Mouse (Mus musculus): ENCODE measurements around the gene Lrrc8a. TPM values are rescaled to one million over a fixed set of nuclear protein-coding genes. Genes with fewer than 3 reads are reported as not detected.
A peak's percentile ranks its signal among the peaks of the same experiment; 100 is the strongest.

Gene Lrrc8a
- polyA plus RNA-seq, 1 experiment: 32.4 TPM

DNA sequence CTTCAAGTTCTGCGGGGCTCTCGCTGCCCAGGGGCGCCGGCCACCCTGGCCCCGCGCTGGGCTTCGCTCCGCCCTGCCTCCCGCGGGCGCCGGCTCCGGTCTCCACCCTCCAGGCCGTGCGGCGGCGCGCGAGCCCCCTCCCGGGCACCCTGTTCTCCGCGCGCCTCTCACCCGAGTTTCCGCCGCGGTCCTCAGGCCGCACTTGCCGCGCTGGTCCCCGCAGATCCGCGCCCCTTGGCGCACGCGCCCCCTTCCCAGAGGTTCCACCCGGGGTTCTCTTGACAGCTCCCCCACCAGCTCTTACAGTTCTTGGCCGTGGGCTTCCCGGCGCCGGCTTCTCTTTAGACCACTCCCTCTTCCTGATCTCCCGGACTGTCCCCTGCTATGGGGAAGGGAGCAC is 366 bp downstream of the Lrrc8a start:
- TF ChIP-seq CTCF (IDR thresholded peaks at IDR 0.05; ENCODE audit: extremely low read depth, insufficient read depth, low read length) (no peak), POLR2A (IDR thresholded peaks at IDR 0.05; ENCODE audit: extremely low read depth, insufficient read depth, low read length) (no peak)
- H3K27ac ChIP-seq (ENCODE audit: insufficient read depth, low read length): peak overlapping the region; percentile 81
- peak overlapping the region; percentile 93 for H3K4me3 ChIP-seq (ENCODE audit: insufficient read depth, low read length)
- H3K4me1 ChIP-seq (ENCODE audit: control insufficient read depth, insufficient read depth, low read length): peaks cover 8% of the 10 kb centered on the region

- Histone ChIP-seq H3K4me1 (ENCODE audit: control insufficient read depth, insufficient read depth, low read length) (peaks cover 8% of the 10 kb centered on the region), H3K27ac (ENCODE audit: insufficient read depth, low read length) (peak overlapping the region; percentile 81; the same call in 1 of the 2 replicates), H3K4me3 (ENCODE audit: insufficient read depth, low read length) (peak overlapping the region; percentile 93)
- TF ChIP-seq POLR2A (IDR thresholded peaks at IDR 0.05; ENCODE audit: extremely low read depth, insufficient read depth, low read length): no peak
- TF ChIP-seq CTCF (IDR thresholded peaks at IDR 0.05; ENCODE audit: extremely low read depth, insufficient read depth, low read length): no peak
Observed at GRCm38 (mm10) chr2:30238906-30239465, 1.5 kb downstream of the Lrrc8a start.

- TF ChIP-seq POLR2A (IDR thresholded peaks at IDR 0.05; ENCODE audit: extremely low read depth, insufficient read depth, low read length) (no peak), CTCF (IDR thresholded peaks at IDR 0.05; ENCODE audit: extremely low read depth, insufficient read depth, low read length) (no peak)
- Histone ChIP-seq H3K4me3 (ENCODE audit: insufficient read depth, low read length) (no peak overlapping the region; the same call in 1 of the 2 replicates), H3K4me1 (ENCODE audit: control insufficient read depth, insufficient read depth, low read length) (peaks cover 8% of the 10 kb centered on the region), H3K27ac (ENCODE audit: insufficient read depth, low read length) (no peak overlapping the region)
Observed at GRCm38 (mm10) chr2:30239777-30240176, 2.3 kb downstream of the Lrrc8a start.

GRCm38 (mm10) chr2:30240267-30240666 is 2.8 kb downstream of the Lrrc8a start, which contains the start of gene Gm28035:
TSS of gene Gm28035 (plus strand) at chr2:30240567.
- peak within 1 kb of the TSS; percentile 93; the same call in 1 of the 2 replicates for H3K4me3 ChIP-seq (ENCODE audit: insufficient read depth, low read length)
- TF ChIP-seq POLR2A (IDR thresholded peaks at IDR 0.05; ENCODE audit: extremely low read depth, insufficient read depth, low read length) (no peak), CTCF (IDR thresholded peaks at IDR 0.05; ENCODE audit: extremely low read depth, insufficient read depth, low read length) (no peak)
- no peak within 1 kb of the TSS for H3K27ac ChIP-seq (ENCODE audit: insufficient read depth, low read length)
- peaks cover 8% of the 10 kb centered on the region for H3K4me1 ChIP-seq (ENCODE audit: control insufficient read depth, insufficient read depth, low read length)

DNA sequence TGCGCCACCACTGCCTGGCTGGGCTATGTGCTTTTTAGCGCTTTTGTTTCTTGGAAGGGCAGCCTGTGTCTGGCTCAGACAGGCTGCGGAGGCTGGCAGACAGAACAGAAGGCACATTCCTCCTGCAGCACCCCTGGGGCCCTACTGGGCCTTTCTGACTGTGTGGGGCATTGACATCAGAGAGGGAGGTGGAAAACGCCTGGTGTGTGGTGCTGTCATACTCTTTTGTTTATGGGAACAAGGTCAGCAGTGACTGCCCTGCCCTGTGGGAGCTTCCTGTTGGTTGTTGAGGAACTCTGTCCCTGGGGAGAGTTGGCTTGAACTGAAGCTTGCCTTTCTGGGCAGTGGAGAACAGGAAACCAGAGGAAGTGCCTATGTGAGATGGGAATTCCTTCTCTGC is 5.0 kb downstream of the Lrrc8a start:
- Histone ChIP-seq H3K4me1 (ENCODE audit: control insufficient read depth, insufficient read depth, low read length) (peaks cover 11% of the 10 kb centered on the region), H3K27ac (ENCODE audit: insufficient read depth, low read length) (no peak overlapping the region), H3K4me3 (ENCODE audit: insufficient read depth, low read length) (no peak overlapping the region)
- TF ChIP-seq POLR2A (IDR thresholded peaks at IDR 0.05; ENCODE audit: extremely low read depth, insufficient read depth, low read length): no peak
- TF ChIP-seq CTCF (IDR thresholded peaks at IDR 0.05; ENCODE audit: extremely low read depth, insufficient read depth, low read length): no peak

DNA sequence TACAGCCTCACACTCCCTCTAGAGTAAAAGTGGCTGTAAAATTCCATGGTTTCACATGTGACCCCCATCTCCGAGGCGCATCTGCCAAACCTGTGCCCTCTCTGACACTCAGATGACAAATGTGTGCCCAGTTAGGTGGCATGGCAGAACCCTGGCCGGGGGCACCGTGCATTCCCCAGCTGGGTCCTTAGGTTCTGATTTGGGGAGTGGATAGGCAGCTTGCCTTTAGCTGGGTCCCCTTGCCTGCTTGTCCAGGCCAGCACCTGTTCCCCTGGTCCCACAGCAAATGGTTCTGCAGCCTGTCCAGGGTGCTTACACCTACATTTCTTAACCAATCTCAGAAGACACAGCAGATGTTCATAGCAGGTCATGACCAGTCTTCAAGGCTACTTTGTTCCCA is 5.9 kb downstream of the Lrrc8a start:
- TF ChIP-seq POLR2A (IDR thresholded peaks at IDR 0.05; ENCODE audit: extremely low read depth, insufficient read depth, low read length): no peak
- TF ChIP-seq CTCF (IDR thresholded peaks at IDR 0.05; ENCODE audit: extremely low read depth, insufficient read depth, low read length): no peak
- no peak overlapping the region for H3K4me3 ChIP-seq (ENCODE audit: insufficient read depth, low read length)
- H3K27ac ChIP-seq (ENCODE audit: insufficient read depth, low read length): no peak overlapping the region
- peaks cover 10% of the 10 kb centered on the region for H3K4me1 ChIP-seq (ENCODE audit: control insufficient read depth, insufficient read depth, low read length)

DNA sequence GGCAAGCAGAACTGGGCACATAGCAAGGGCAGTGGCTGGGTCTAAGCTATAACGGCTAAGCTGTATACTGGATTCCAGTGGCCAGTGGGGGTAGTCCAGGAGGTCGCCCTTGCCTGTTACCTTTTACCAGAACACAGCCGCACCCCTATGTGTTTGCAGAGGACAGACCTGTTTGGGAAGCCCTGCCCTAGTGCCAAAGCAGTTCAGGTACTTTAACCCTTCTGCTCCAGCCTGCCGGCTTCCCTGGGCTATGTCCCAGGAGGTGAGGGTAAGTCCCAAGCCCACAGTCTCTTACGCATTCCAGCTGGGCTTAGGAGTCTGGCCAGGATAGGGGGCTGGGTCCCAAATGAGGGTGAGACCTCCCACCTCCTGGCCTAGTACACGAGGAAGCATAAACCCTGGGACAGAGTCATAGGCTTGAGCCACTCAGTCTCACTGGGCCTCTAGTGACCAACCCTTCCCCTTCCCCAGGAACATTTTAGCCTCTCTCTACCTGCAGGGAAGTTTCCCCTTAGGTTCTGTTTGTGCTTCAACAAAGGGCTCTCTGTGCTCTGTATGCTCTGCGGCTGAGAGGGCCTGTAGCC is 7.2 kb downstream of the Lrrc8a start:
- no peak for TF ChIP-seq POLR2A (IDR thresholded peaks at IDR 0.05; ENCODE audit: extremely low read depth, insufficient read depth, low read length)
- no peak for TF ChIP-seq CTCF (IDR thresholded peaks at IDR 0.05; ENCODE audit: extremely low read depth, insufficient read depth, low read length)

GRCm38 (mm10) chr2:30247036-30247435 is 9.5 kb downstream of the Lrrc8a start:
- no peak for TF ChIP-seq POLR2A (IDR thresholded peaks at IDR 0.05; ENCODE audit: extremely low read depth, insufficient read depth, low read length)

More for the DNA sequence above, 7.2 kb downstream of the Lrrc8a start:
- Histone ChIP-seq H3K4me3 (ENCODE audit: insufficient read depth, low read length) (no peak overlapping the region), H3K4me1 (ENCODE audit: control insufficient read depth, insufficient read depth, low read length) (peaks cover 6% of the 10 kb centered on the region), H3K27ac (ENCODE audit: insufficient read depth, low read length) (no peak overlapping the region)

GRCm38 (mm10) chr2:30247681-30248080 is 10.2 kb downstream of the Lrrc8a start:
- Histone ChIP-seq H3K27ac (ENCODE audit: insufficient read depth, low read length) (no peak overlapping the region), H3K4me1 (ENCODE audit: control insufficient read depth, insufficient read depth, low read length) (peaks cover 10% of the 10 kb centered on the region), H3K4me3 (ENCODE audit: insufficient read depth, low read length) (no peak overlapping the region)
- TF ChIP-seq POLR2A (IDR thresholded peaks at IDR 0.05; ENCODE audit: extremely low read depth, insufficient read depth, low read length) (no peak), CTCF (IDR thresholded peaks at IDR 0.05; ENCODE audit: extremely low read depth, insufficient read depth, low read length) (no peak)

More at GRCm38 (mm10) chr2:30247036-30247435, 9.5 kb downstream of the Lrrc8a start:
- no peak overlapping the region for H3K4me3 ChIP-seq (ENCODE audit: insufficient read depth, low read length)
- H3K27ac ChIP-seq (ENCODE audit: insufficient read depth, low read length): no peak overlapping the region
- peaks cover 6% of the 10 kb centered on the region for H3K4me1 ChIP-seq (ENCODE audit: control insufficient read depth, insufficient read depth, low read length)

- H3K4me3 ChIP-seq (ENCODE audit: insufficient read depth, low read length): no peak overlapping the region
- TF ChIP-seq CTCF (IDR thresholded peaks at IDR 0.05; ENCODE audit: extremely low read depth, insufficient read depth, low read length): no peak
- no peak for TF ChIP-seq POLR2A (IDR thresholded peaks at IDR 0.05; ENCODE audit: extremely low read depth, insufficient read depth, low read length)
- H3K27ac ChIP-seq (ENCODE audit: insufficient read depth, low read length): no peak overlapping the region
- peaks cover 10% of the 10 kb centered on the region for H3K4me1 ChIP-seq (ENCODE audit: control insufficient read depth, insufficient read depth, low read length)
Observed at GRCm38 (mm10) chr2:30249182-30249581, 11.7 kb downstream of the Lrrc8a start.

Data from cortical plate, adult 2 months (tissue).